Mouse (Mus musculus): ENCODE measurements around the gene Elf1.

Elf1 gene

DNA sequence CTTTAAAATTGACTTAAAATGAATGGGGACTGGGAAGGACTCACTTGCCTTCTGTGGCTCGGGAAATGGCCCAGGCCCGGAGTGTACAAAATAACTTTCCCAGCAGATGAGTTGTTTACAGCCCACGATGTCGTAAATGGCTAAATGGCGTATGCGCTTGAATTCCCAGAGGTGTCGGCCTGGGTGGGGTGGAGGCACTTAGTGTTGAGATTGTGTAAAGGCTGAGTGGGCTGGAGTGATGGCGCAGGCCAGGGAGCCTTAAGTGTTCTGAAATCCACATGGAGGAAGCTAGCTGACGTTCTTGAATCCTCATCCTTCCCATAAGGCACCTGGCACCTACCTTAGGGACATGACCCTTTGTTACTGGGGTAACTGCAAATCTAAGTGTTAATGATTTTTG lies 7.5 kb downstream of the Elf1 start:
- DNase-seq (ENCODE audit: extremely low read depth, low read depth, low spot score), result no peak

DNA sequence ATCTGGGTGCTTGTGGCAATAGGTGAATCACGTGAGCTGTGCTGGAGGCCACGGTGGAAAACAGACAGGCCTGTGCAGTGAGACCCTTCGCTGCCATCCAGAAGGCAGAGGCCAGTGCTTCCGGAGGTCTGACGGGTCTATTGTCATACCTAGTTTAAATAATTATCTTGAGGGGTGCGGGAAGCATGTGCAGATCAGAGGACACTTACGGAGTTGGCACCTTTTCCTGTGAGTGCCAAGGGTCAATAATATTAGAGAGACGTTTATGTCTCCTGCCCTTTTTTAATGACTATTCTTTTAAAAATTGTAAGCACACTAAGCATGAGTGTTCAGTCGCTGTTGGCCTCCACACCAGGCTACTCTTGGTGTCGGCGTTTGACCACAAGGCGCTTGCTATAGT lies 8.2 kb downstream of the Elf1 start:
- DNase-seq (ENCODE audit: extremely low read depth, low read depth, low spot score), result no peak

DNA sequence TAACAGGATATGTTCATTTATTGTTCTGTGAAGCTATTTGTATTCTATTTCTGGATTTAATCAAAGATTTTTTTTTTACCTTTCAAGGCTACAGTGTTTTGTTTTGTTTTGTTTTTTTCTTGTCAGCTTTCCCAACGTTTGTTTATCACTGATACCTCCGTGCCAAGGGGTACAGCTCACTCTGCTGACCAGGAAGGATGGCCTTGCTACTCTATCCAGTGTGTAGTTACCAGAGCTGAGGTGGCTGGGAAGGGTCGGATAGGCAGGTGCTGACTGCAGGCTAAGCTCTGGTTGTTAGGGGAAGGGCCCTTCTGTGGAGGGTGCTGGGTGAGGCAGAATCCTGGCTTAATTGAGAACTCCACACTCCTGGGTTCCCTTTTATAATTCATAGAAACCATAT lies 9.3 kb downstream of the Elf1 start:
- DNase-seq (ENCODE audit: extremely low read depth, low read depth, low spot score), result no peak

DNA sequence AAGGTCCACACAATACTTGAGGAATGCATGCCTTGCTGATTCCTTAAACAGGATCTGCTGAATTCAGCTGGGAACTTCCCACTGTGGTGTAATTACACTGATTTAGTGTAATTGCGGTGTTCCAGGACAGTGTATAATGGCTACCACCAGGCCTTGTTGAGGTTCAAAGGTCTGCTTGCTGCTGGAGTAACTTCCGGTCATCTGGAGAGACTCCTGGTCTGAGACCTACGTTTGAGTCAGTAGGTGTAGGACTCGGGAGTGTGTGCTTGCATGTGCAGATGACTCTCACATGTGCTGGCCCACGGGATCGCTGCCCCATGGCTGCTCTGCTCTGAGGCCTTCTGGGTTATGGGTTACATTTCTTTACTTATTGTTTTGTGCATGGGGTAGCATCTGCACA lies 13.4 kb downstream of the Elf1 start:
- DNase-seq (ENCODE audit: extremely low read depth, low read depth, low spot score), result no peak

DNA sequence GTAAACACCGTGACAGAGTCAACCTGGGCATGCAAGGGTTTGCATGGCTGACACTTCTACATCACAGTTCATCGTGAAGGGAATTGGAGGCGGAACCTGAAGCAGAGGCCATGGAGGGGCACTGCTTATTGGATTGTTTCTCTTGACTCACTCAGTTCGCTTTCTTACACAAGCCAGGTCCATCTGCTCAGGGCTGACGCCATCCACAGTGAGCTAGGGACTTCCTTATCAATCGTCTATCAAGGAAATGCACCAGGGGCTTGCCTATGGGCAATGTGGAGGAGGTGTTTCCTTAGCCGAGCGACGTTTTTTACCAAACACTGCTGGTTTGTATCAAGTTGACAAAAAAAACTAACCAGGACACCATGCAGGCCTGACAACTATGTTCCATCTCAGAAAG lies 18.3 kb downstream of the Elf1 start:
- DNase-seq (ENCODE audit: extremely low read depth, low read depth, low spot score), result no peak

DNA sequence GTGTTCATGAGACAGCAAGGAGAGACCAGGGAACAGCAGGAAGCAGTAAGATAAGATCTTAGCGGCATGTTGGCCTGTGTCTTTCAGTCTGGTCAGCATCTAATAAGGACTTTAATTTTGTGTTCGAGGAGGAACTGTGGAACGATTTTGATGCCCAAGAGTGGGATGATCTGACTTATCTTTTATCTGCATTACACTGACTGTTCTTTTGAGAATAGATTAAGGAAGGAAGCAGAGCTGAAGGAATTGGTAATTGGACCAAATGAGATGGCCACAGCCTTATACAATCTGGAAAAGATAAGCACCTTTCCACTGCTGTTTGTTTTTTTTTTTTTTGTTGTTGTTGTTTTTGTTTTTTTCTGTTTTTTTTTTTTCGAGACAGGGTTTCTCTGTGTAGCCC lies 19.8 kb downstream of the Elf1 start:
- DNase-seq (ENCODE audit: extremely low read depth, low read depth, low spot score), result no peak

DNA sequence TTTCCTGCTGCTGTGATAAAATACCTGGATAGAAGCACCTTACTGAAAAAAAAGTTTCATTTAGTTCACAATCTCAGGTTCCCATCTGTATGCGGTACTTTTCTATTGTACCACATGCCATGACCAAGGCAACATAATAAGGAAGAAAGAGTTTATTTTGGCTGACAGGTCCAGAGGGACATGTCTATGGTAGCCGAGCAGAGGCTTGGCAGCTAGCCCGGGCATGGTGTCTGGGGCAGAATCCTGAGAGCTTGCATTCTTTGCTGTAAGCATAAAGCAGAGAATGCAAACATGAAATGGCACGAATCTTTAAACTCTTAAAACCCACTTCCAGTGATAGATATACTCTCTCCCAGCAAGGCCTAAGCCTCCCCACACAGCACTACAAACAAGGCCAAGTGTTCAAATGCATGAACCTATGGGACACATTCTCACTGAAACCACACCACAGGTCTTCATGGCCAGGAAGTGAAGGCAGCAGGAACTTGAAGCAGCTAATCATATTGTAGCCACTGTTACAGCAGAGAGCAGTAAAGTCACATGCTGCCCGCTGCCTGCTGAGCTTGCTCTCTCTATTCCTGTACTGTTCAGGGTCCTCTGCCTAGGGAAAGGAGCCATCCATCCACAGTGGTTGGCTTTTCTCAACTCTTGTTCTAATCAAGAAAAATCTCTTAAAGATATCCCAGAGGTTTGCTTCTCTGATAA lies 22.5 kb downstream of the Elf1 start:
- no peak for DNase-seq (ENCODE audit: extremely low read depth, low read depth, low spot score)

DNA sequence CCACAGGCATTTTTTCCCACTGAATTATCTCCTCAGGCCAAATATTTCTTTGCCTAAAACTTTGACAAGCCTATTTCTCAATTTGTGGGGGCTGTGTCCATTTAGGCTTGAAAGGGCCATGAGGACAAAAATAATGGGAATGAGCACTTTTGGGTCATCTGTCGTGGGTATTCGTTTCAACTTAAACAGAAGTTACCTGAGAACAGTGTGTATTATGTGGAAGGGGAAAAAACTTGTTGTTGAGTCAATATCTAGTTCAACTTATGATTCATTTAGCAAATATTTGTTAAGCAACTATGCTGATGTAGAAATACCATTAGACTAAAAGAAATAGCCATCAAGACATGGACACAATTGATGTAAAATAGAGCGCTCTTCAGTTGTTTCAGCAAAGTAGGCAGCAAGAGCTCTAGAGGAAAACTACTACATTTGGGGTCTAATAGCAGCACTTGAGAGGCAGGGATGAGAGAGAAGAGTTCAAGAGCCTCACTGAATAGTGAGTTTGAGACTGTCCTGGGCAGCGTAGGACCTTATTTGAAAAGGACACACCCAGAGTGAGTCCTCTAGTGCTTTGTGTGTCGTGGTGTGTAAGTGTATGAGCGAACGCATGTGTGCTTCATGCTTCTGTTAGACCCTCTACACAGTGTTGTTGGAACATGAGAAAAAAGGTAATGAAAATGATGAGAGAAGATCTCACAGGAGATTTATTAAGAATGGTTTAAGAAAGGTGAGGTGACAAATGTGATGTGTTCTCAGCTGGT lies 23.4 kb downstream of the Elf1 start:
- no peak for DNase-seq (ENCODE audit: extremely low read depth, low read depth, low spot score)

DNA sequence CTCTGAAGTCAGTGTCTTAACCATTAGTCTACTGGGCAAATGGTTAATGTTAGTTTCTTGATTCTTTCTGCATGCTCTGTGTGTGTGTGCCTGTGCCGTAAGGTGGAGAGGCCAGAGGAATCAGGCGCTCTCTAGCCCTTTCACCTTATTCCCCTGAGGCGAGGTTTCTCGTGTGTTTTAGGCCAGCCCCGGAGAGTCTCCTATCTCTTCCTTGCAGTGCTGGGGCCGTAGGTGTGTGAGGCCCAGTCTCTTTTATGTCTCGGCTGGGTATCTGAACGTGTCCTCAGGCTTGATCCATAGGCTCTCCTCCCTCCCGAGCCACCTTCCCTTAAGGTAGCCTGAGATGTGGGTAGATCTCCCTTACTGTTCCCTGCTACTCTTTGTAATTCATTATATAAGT lies 25.2 kb downstream of the Elf1 start:
- DNase-seq (ENCODE audit: extremely low read depth, low read depth, low spot score), result no peak

DNA sequence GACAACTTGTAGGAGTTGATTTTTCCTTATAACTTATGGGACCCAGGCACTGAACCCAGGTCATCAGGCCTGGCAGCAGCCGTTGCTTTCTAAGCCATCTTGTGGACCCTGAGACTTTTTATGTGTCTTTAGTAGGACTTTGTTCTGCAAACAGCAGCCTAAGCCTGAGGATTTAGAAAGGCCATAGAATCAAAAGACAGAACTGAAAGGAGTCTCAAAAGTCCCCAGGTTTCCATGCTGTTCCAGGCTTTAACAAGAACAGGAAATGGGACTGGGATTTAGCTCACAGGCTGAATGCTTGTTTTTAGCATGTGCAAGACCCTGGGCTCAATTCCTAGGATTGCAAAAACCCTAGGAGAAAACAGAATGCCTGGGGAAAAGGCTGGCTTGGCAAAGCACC lies 26.9 kb downstream of the Elf1 start:
- no peak for DNase-seq (ENCODE audit: extremely low read depth, low read depth, low spot score)

DNA sequence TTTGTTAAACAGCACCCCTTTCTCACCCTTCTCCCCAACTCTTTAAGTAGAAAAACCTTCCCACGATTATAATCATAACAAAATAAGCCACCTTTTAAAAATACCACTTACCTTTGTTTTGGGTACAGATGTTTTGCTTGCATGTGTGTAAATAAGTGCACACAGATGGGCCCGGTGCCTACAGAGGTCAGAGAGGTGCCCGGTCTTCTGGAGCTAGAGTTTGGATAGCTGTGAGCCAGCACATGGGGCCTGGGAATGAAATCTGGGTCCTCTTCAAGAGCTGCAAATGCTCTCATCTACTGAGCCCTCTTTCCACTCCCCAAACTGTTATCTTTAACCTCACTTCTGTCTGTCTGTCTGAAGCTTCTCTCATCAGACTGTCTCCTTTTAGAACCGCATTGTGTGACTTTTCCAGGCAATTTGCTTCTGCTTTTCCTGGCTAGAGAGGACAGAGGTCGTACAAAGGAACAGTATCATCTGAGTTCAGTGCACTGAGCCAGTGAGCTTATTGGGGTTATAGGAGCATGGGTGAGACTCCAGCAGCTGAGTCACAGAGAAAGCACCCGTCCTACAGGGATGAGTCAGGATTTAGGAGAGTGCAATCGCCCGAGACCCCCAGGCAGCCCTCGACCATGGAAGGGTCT lies 27.8 kb downstream of the Elf1 start:
- no peak for DNase-seq (ENCODE audit: extremely low read depth, low read depth, low spot score)

DNA sequence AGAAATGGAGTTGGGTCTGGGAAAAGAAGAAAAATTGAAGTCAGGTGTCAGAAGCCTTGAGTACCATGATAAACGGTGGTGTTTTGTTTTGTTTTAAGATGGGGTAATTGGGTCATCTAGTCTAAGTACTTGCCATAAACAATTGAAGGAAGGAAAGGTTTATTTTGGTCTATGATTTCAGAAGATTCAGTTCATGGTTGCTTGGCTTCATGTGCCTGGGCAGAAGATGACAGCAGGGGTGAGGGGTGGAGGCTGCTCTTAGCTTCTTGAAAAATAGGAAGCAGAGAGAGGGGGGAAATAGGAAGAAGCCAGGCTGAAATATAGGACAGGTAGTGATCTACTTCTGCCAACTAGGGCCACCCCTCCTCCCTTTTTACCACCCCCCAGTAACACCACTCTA lies 30.5 kb downstream of the Elf1 start:
- DNase-seq (ENCODE audit: extremely low read depth, low read depth, low spot score), result no peak

DNA sequence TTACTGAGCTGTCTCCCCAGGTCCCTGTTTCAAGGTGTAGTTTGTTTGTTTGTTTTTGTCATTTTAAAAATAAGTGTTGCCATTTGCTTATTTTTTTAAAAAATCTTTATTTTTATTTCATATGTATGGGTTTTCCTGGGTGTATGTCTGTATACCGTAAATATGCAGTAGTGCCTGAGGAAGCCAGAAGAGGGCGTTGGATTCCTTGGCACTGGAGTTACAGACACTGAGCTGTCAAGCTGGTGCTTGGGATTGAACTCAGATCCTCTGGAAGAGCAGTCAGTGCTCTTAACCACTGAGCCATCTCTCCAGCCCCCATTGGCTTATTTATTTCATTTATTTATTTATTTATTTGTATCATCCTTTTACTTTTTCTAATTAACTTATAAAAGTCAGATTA lies 33.0 kb downstream of the Elf1 start:
- DNase-seq (ENCODE audit: extremely low read depth, low read depth, low spot score), result no peak

DNA sequence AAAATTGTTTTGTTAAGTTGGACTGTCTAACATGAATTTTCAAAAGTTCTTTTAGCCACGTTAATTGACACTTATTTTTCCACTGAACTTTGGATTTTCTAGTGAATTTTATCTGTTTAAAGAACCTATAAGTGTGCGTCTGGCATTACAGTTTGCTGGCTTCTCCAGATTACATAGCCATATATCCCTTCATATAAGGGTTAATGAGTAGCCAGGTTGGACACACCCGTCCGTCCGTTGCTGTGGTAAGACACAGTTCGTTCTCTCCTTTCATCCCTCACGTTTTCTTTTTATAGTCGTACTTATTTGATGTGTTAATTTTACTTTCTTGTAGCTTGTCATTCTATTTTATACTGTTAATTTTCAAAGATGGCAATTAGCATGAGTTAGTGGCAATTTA lies 34.1 kb downstream of the Elf1 start:
- DNase-seq (ENCODE audit: extremely low read depth, low read depth, low spot score), result no peak

DNA sequence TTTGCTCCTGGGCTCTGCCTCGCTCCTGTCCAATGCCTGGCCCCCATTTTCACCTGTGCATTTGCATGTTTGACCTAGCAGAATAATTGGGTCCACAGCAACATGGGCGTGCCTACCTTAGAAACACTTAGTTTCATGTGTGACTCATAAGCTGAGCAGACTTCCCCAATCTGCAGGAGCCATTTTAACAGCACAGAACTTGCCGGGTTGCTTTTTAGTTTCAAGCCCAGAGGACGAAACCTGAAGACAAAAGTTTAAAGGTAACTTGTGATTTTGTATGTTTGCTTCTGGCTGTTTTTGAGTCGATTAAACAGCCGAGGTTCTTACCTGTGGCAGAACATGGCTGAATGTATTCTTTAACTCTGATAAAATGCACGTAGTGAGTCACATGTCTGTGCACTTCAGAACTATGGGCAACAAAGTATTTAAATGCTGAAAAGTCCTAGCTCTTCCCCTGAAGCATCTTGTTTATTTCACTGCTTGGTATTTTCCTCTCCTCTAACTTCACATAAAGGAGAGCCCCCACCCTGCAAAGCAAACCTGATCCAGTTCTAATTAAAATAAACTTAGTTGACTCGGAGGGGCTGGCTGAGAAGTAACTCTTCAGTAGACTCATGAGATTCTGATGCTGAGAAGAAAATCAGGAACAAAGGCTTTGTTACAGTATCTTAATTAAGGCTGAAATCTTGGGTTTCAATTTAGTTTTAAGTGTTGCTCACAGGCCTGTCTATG lies 34.7 kb downstream of the Elf1 start:
- no peak for DNase-seq (ENCODE audit: extremely low read depth, low read depth, low spot score)

DNA sequence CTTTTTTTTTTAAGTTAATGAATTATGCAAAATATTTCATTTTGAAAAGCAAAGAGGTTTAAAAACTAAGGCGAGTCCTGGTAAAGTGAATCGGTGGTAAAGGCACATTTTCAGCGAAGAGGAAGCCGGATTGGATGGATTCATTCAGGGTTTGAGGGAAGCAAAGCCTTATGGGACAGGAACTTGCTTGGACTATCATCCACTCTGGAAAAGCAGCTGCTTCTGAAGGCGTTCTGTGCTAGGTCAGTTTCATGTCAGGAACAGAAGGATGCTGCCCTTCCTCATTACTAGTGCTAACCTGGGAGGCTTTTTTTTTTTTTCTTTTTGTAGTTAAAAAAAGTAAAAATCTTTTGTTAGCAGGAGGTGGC lies 35.2 kb downstream of the Elf1 start:
- DNase-seq (ENCODE audit: extremely low read depth, low read depth, low spot score), result no peak

DNA sequence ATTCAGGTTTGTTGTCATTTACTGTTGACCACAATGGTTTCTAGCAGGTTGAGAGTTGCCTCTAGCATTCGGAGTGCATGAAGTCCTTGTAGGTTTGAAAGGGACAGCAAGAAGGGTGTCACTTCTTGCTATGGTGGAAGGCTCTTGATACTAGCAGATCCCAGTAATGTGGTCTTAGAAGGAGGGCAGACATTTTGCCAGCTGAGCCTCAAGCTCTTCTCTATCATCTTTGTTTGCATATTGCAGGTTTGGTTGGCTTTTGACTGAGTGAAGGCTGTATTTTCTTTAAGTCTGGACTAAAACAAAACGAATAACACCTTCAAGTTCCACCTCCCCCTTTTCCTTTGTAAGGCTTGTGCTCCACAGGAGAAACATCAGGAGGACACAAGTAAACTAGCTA lies 35.8 kb downstream of the Elf1 start:
- no peak for DNase-seq (ENCODE audit: extremely low read depth, low read depth, low spot score)

DNA sequence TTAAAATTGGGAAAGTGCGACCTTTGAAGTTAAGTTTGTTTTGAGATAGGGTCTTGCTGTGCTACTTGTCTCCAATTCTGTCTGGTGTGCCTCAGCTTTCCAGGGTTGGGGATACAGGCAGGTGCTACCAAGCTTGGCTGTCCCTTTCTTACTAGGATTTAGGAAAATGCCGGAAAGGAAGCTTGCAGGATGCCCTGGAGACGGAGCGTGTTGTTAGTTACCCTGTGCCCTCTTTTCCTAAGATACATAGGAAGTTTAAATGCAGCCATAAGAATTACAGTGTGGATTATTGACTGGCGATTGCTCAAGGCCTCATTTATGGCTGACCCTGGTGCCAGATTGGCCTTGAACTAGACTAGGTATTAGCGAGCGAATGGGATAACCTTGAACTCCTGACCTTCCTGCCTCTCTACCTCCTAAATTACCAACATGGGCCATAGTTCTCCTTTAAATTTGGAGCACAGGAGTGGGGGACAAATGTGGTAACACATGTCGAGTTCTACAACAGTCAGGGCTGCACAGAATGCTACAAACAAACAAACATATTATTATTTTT lies 36.3 kb downstream of the Elf1 start:
- DNase-seq (ENCODE audit: extremely low read depth, low read depth, low spot score), result no peak

DNA sequence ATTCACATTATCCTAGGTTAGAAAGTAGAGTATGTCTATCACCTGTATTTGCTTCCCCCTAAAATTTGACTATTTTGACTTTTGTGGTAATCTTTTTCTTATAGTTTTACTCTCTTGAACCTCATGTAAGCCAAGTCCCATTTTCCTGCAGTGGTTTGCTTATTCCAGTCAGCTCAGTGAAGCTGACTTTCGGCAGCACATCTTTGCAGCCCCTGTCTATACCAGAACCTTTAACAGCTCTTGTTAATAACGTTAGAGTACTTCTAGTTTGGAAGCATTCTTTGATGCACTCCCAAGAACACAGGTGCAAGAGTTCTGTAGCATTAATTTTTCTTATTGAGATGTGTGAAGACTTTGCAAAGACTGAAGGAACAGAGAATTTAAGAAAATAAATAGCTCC lies 37.1 kb downstream of the Elf1 start:
- no peak for DNase-seq (ENCODE audit: extremely low read depth, low read depth, low spot score)

DNA sequence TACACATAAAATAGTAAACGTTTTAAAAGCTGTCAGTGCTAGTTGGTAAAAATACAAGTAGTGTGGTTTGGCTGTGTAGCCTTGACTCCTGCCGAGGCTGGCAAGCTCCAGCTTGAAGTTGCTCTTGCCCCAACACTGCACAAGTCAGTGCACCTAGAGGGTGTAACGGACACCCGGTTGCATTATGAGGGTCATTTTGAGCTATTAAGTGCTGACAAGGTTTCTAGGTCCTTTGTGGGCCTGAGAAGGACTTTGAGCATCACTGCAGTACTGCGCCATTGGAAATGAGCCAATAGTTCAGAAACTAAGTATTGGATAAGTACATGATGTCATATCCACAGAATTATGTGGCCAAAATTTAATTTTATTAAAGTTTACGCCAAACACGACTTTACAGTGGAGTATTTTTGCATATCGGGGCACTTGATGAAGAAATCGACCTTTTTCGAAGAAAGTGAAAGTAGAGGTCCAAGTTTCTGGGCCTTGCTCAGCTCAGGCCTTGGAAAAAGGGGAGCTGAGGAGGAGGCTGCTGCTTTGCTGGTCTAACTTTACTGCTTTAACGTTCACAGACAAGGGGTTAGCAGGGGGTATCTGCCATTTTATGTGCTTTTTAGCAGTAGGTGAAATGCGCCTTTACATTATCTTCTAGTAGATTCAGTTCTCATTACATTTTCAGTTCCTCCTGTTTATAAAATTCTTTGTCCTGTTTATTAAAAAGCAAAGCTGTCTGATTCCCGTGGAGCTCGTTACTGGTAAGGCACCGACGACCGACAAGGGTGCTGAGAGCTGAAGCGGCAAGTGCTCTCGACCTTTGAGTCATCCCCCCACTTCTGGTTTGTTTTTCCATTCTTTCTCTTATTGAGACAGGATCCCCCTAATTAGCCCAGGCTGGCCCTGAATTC lies 38.0 kb downstream of the Elf1 start:
- no peak for DNase-seq (ENCODE audit: extremely low read depth, low read depth, low spot score)

DNA sequence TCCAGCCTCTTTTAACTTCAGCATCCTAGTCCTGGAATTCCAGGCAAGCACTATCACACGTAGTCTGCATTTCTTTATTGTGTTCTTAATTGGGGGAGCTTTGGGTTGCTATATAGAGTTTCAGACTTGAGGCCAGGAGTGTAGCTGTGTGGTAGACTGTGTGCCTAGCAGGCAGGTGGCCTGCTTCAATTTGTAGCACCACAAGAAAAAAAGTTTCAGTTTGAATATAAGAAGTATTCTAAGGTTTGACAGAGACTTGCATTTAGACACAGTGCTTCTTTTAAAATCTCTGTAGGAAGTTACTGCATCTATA lies 38.6 kb downstream of the Elf1 start:
- no peak for DNase-seq (ENCODE audit: extremely low read depth, low read depth, low spot score)

Data from fat pad, adult 2 months (tissue).